Mouse (Mus musculus) C2C12 (cell line): Measurements from ENCODE around the gene Cngb1. TPM values are rescaled to one million over a fixed set of nuclear protein-coding genes. Genes with fewer than 3 reads are reported as not detected.

Source experiments
- H3K27me3 ChIP-seq: one replicate; pipeline ENCODE4 v1.6.1; 2011; ENCODE audit not compliant: control insufficient read depth, insufficient read depth, insufficient read length
- H3K36me3 ChIP-seq: one replicate; pipeline ENCODE4 v1.6.1; 2011; ENCODE audit not compliant: control insufficient read depth, insufficient read depth
- H3K4me3 ChIP-seq: one replicate; pipeline ENCODE4 v1.5.1; 2011; ENCODE audit warnings: mild to moderate bottlenecking, control low read depth; ENCODE audit not compliant: poor library complexity, insufficient read depth, severe bottlenecking
- H3K79me2 ChIP-seq: one replicate; pipeline ENCODE4 v1.6.1; 2011; ENCODE audit not compliant: control insufficient read depth, insufficient read depth
- H3K79me3 ChIP-seq: one replicate; pipeline ENCODE4 v1.6.1; 2011; ENCODE audit warnings: low read depth, control low read depth
- H3ac ChIP-seq: one replicate; pipeline ENCODE3; 2011; ENCODE audit warnings: low read depth; ENCODE audit not compliant: control insufficient read depth, insufficient read length
- CEBPB ChIP-seq: IDR thresholded peaks from one replicate; pipeline ENCODE4 v1.6.1; 2011; ENCODE audit warnings: low read depth, mild to moderate bottlenecking, control low read depth, moderate library complexity
- CTCF ChIP-seq: IDR thresholded peaks from one replicate; pipeline ENCODE4 v1.5.1; 2011; ENCODE audit not compliant: control insufficient read depth, insufficient read depth, insufficient read length
- FOSL1 ChIP-seq: IDR thresholded peaks from one replicate; pipeline ENCODE4 v1.8.0; 2011; ENCODE audit warnings: mild to moderate bottlenecking, low read length; ENCODE audit not compliant: poor library complexity, insufficient read depth, severe bottlenecking
- MAX ChIP-seq: IDR thresholded peaks from one replicate; pipeline ENCODE4 v1.6.1; 2011; ENCODE audit warnings: mild to moderate bottlenecking, control low read depth
- MYOD1 ChIP-seq: IDR thresholded peaks from one replicate; pipeline ENCODE4 v1.6.1; 2011; ENCODE audit warnings: low read depth; ENCODE audit not compliant: control insufficient read depth, insufficient read length
- MYOG ChIP-seq: IDR thresholded peaks from one replicate; pipeline ENCODE4 v1.6.1; 2011; ENCODE audit not compliant: control insufficient read depth, insufficient read length; ENCODE audit errors: extremely low read depth
- USF1 ChIP-seq: IDR thresholded peaks from one replicate; pipeline ENCODE4 v1.6.1; 2011; ENCODE audit warnings: low read depth, mild to moderate bottlenecking, control low read depth, moderate library complexity
- polyA plus RNA-seq: library from polyadenylated mRNA; unstranded; fragments of >200 nt; fragmentation: generic; extraction: Trizol; gene quantifications from one replicate; pipeline ENCODE4 v1.2.1, GENCODE M21; 2012; ENCODE audit warnings: missing spikeins

Gene Cngb1
- polyA plus RNA-seq, 1 experiment: under 0.01 TPM

DNA sequence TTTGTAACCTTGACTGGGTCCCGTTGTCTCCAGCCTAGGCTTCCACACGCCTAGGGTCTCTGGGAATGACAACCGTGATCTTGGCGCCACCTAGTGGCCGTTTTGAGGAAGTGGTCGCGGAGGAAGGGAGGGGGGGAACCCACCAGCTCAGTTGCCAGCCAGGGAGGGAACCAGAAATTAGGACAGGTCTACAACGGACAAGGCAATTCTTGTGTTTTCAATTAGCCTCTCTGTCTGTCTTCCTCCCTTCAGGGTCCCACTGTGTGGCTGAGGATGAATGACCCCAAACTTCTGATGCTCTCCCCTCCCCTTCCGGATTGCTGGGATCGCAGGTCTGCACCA lies 102.4 kb downstream of the Cngb1 start:
- H3K36me3 ChIP-seq: no peaks in the 10 kb centered on the region
- H3K4me3 ChIP-seq: no peak overlapping the region
- H3ac ChIP-seq: no peak overlapping the region
- H3K79me3 ChIP-seq: no peaks in the 10 kb centered on the region
- TF ChIP-seq CTCF: peak; percentile 59
- no peak for TF ChIP-seq MYOG
- no peaks in the 10 kb centered on the region for H3K79me2 ChIP-seq
- no peaks in the 10 kb centered on the region for H3K27me3 ChIP-seq

- H3K79me3 ChIP-seq: no peaks in the 10 kb centered on the region
- H3K36me3 ChIP-seq: no peaks in the 10 kb centered on the region
- no peaks in the 10 kb centered on the region for H3K79me2 ChIP-seq
- H3K27me3 ChIP-seq: no peaks in the 10 kb centered on the region
- TF ChIP-seq MAX (no peak), CTCF (no peak), USF1 (no peak), MYOG (no peak), FOSL1 (no peak), MYOD1 (no peak), CEBPB (no peak)
- H3ac ChIP-seq: no peak overlapping the region
- no peak overlapping the region for H3K4me3 ChIP-seq
These were observed 102.9 kb downstream of the Cngb1 start for GRCm38 (mm10) chr8:95203326-95204038.

DNA sequence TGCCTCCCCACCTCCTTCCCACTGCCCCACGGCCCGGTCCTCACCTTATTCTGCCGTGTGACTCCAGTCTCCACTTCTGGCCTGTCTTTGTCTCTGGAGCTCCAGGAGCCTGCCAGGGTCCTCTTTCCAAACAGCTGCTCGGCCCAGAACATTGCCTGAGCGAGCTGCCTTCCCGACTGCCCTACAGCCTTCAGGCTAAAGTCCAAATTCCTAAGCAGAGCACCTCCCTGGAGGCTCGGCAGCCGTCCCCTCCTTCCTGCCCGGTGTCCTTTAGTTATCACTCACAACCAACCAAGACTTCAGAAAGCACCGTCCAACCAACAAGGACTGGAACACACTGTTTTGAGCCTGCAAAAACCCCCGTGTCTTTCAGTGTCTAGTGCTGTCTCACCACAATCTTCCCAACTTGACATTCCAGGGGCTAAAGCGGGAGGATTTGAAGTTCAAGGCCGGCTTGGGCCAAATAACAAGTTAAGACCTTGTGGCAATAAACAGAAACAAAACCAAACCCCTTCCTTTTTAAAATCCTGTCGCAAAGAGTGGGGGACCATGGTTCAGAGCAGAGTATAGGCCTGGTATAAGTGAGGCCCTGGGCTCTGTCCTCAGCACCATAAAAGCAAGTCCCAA lies 103.6 kb downstream of the Cngb1 start, which contains the start of gene Kifc3:
Gene Kifc3, minus strand, starts transcription at position 164 of the 627 bp plus-strand sequence.
- Histone ChIP-seq H3ac (no peak within 1 kb of the TSS), H3K36me3 (no peaks in the 10 kb centered on the region), H3K79me3 (no peaks in the 10 kb centered on the region), H3K79me2 (no peaks in the 10 kb centered on the region), H3K4me3 (no peak within 1 kb of the TSS), H3K27me3 (no peaks in the 10 kb centered on the region)
- TF ChIP-seq MAX (no peak), USF1 (no peak), CTCF (no peak), MYOG (no peak), MYOD1 (no peak), FOSL1 (no peak), CEBPB (no peak)

GRCm38 (mm10) chr8:95202056-95202570 lies 104.3 kb downstream of the Cngb1 start:
- Histone ChIP-seq H3ac (no peak overlapping the region), H3K79me3 (no peaks in the 10 kb centered on the region), H3K4me3 (no peak overlapping the region), H3K36me3 (no peaks in the 10 kb centered on the region), H3K79me2 (no peaks in the 10 kb centered on the region), H3K27me3 (no peaks in the 10 kb centered on the region)
- TF ChIP-seq MAX (no peak), FOSL1 (no peak), USF1 (no peak), MYOD1 (no peak)

DNA sequence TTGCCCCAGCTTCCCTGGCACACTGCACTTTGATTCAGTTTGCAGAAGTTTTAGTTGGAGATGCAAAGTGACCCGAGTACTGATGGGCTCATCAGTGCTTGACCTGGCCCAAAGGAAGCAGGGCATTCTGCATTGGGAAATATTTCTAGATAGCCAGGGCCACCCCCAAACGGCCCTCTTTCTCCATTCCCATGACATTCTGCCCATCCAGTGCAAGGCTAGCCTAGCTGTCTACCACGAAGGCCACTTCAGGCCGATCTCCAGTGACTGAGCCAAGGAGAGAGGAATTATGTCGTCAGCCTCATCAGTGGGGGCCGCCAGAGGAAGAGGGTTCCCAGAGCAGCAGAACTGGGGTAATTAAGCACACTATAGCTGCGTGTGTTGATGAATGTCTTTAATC lies 104.9 kb downstream of the Cngb1 start:
- Histone ChIP-seq H3K36me3 (no peaks in the 10 kb centered on the region), H3K79me2 (no peaks in the 10 kb centered on the region), H3K79me3 (no peaks in the 10 kb centered on the region), H3K27me3 (no peaks in the 10 kb centered on the region), H3ac (no peak overlapping the region), H3K4me3 (no peak overlapping the region)
- TF ChIP-seq MAX: no peak

DNA sequence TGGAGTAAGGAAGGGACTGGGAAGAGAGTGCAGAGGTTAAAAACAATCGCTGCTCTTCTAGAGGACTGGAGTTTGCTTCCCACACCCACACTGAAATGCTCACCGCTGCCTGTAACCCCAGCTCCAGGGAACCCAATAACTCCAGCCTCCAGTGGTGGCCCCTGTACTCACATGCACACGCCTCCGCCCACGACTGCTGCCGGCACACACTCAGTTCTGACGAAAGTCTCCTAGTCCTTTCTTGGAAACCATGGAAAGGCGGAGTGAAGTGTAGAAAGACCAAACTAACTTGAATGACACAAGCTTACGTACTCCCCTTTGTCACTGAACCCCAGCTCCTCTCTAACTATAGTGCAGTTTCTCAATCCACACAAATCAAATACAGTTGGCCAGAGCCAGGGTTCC lies 106.4 kb downstream of the Cngb1 start:
- H3K4me3 ChIP-seq: no peak overlapping the region
- H3ac ChIP-seq: no peak overlapping the region
- no peaks in the 10 kb centered on the region for H3K27me3 ChIP-seq
- no peaks in the 10 kb centered on the region for H3K36me3 ChIP-seq
- no peaks in the 10 kb centered on the region for H3K79me2 ChIP-seq
- TF ChIP-seq FOSL1 (no peak), USF1 (no peak), CEBPB (no peak), MYOG (no peak), CTCF (no peak), MYOD1 (no peak), MAX (no peak)
- no peaks in the 10 kb centered on the region for H3K79me3 ChIP-seq
